Mouse (Mus musculus) left cerebral cortex, postnatal 36 days (tissue): ENCODE measurements around the gene Stx17. TPM values are rescaled to one million over a fixed set of nuclear protein-coding genes. Genes with fewer than 3 reads are reported as not detected.

Source experiments
- DNase-seq, 2 experiments: peaks; one replicate each; pipeline ENCODE4 v3.0.0; 2021 to 2022; ENCODE audit warnings: low spot score in 2 of 2, mixed read lengths in 1 of 2
- intact Hi-C: fragments of 180-260 bp; cut with DNase I; formaldehyde crosslinking; loops from one replicate; pipeline ENCODE4 v1.15.1; 2025
- microRNA-seq: library from miRNA; unstranded; fragments of <30 nt; microRNA quantifications from one replicate; pipeline ENCODE4 v1.2.0, GENCODE M21; 2022
- total RNA-seq, 2 experiments: library from RNA; stranded (reverse); gene quantifications; 2 replicates each; pipeline ENCODE4 v1.2.3; 2021

Gene Stx17
- total RNA-seq, 2 experiments from 2014 or later = 21.7 to 23.8 TPM

GRCm38 (mm10) chr4:48155864-48156263 is 31.1 kb downstream of the Stx17 start:
- DNase-seq = no peak
- intact Hi-C loops = no loop called here

- DNase-seq = no peak
- intact Hi-C loops = no loop called here
These were observed 35.7 kb downstream of the Stx17 start for GRCm38 (mm10) chr4:48160386-48160785.

- DNase-seq = no peak
- intact Hi-C loops = no loop called here
These were observed 39.1 kb downstream of the Stx17 start for GRCm38 (mm10) chr4:48163851-48164250.

- DNase-seq = no peak
- intact Hi-C loops = no loop called here
These were observed 51.0 kb downstream of the Stx17 start for GRCm38 (mm10) chr4:48175666-48176065.

- intact Hi-C loops = no loop called here
- DNase-seq = no peak
These were observed 56.2 kb downstream of the Stx17 start for GRCm38 (mm10) chr4:48180922-48181321.

- intact Hi-C loops = no loop called here
These were observed 56.7 kb downstream of the Stx17 start for GRCm38 (mm10) chr4:48181366-48181765.

GRCm38 (mm10) chr4:48182115-48182806 is 57.5 kb downstream of the Stx17 start:
- DNase-seq = no peak
- intact Hi-C loops = no loop called here

More at GRCm38 (mm10) chr4:48181366-48181765, 56.7 kb downstream of the Stx17 start:
- DNase-seq = no peak

GRCm38 (mm10) chr4:48197925-48198324 is 73.2 kb downstream of the Stx17 start:
- intact Hi-C loops = no loop called here
- no peak for DNase-seq

GRCm38 (mm10) chr4:48198447-48198846 is 73.7 kb downstream of the Stx17 start:
- intact Hi-C loops = no loop called here
- no peak for DNase-seq

GRCm38 (mm10) chr4:48203564-48203963 is 78.8 kb downstream of the Stx17 start:
- intact Hi-C loops = no loop called here
- DNase-seq = no peak

GRCm38 (mm10) chr4:48225173-48225572 is 100.5 kb downstream of the Stx17 start:
- intact Hi-C loops = no loop called here
- peak; percentile 13 to 54 for DNase-seq

- DNase-seq = no peak
- intact Hi-C loops = loop anchor here (2.0 kb wide), 1 partner anchor 155 kb away; no protein-coding TSS in a partner anchor
These were observed 100.9 kb downstream of the Stx17 start for GRCm38 (mm10) chr4:48225604-48226003.

- intact Hi-C loops = loop anchor here (2.0 kb wide), 1 partner anchor 154 kb away; no protein-coding TSS in a partner anchor
- DNase-seq = no peak
These were observed 102.1 kb downstream of the Stx17 start for GRCm38 (mm10) chr4:48226800-48227199.

Small RNAs within 50 kb of the gene (microRNA-seq; reads per million reads assigned to microRNA genes)
- not detected for gene Mir1958

Other genes starting within 250 kb of the Stx17 start
- 10 to 100 TPM; 21.5 to 25.1 TPM for gene Nr4a3, start 79.8 kb upstream of the Stx17 start, total RNA-seq
- gene Erp44, start 154.6 kb downstream of the Stx17 start, total RNA-seq = 10 to 100 TPM; 30.0 to 39.7 TPM
- gene Invs, start 154.8 kb downstream of the Stx17 start, total RNA-seq = 10 to 100 TPM; 12.7 to 14.5 TPM